Mouse (Mus musculus) liver, embryonic 16.5 days (tissue): ENCODE data around the gene Cpeb1. TPM values are rescaled to one million over a fixed set of nuclear protein-coding genes. Genes with fewer than 3 reads are reported as not detected.
A peak's percentile ranks its signal among the peaks of the same experiment; 100 is the strongest.

Source experiments
- ATAC-seq: fragments of 200-750 bp; cut with Nextera tagmentation; 2 replicates; pipeline ENCODE4 v1.8.0; 2017; ENCODE audit warnings: low read depth, mild to moderate bottlenecking, moderate number of reproducible peaks, moderate library complexity
- H3K27ac ChIP-seq: fragments of 300-500 bp; sonication (generic); 2 replicates; pipeline ENCODE4 v1.5.1; 2014; ENCODE audit warnings: mild to moderate bottlenecking, low read length
- H3K27me3 ChIP-seq: fragments of 300-500 bp; sonication (generic); 2 replicates; pipeline ENCODE4 v1.6.1; 2014; ENCODE audit warnings: low read depth, low read length, mixed read lengths; ENCODE audit not compliant: control insufficient read depth, insufficient read depth
- H3K36me3 ChIP-seq: fragments of 300-500 bp; sonication (generic); 2 replicates; pipeline ENCODE4 v1.6.1; 2014; ENCODE audit warnings: mild to moderate bottlenecking; ENCODE audit not compliant: control insufficient read depth, insufficient read depth
- H3K4me1 ChIP-seq: fragments of 300-500 bp; sonication (generic); 2 replicates; pipeline ENCODE4 v1.6.1; 2014; ENCODE audit warnings: low read depth, low read length, mixed read lengths; ENCODE audit not compliant: control insufficient read depth
- H3K4me2 ChIP-seq: fragments of 300-500 bp; sonication (generic); 2 replicates; pipeline ENCODE4 v1.6.1; 2014; ENCODE audit warnings: low read depth, low read length, mixed read lengths
- H3K4me3 ChIP-seq: fragments of 300-500 bp; sonication (generic); 2 replicates; pipeline ENCODE4 v1.5.1; 2014; ENCODE audit warnings: low read depth, mild to moderate bottlenecking, low read length
- H3K9ac ChIP-seq: fragments of 300-500 bp; sonication (generic); 2 replicates; pipeline ENCODE4 v1.6.1; 2014; ENCODE audit warnings: low read depth, low read length
- H3K9me3 ChIP-seq: fragments of 300-500 bp; sonication (generic); replicated peaks from 2 replicates; pipeline ENCODE4 v1.6.1; 2016; ENCODE audit warnings: low read length; ENCODE audit not compliant: control insufficient read depth
- WGBS: fragments of 180-500 bp; shearing (Covaris S2); extraction: QIAGEN DNeasy Blood & Tissue Kit; methylation state at CpG from one replicate; pipeline ENCODE4 v1.1.7; 2014; ENCODE audit not compliant: insufficient replicate concordance; 5-methylcytosine and 5-hydroxymethylcytosine counted together
- polyA plus RNA-seq: library from polyadenylated mRNA; unstranded; fragments of >200 nt; fragmentation: Nextera tagmentation; extraction: Ambion mirVana; gene quantifications from 2 replicates; pipeline ENCODE4 v1.2.1, GENCODE M21; 2015

Gene Cpeb1
- polyA plus RNA-seq, 1 experiment from 2014 or later: not detected

DNA sequence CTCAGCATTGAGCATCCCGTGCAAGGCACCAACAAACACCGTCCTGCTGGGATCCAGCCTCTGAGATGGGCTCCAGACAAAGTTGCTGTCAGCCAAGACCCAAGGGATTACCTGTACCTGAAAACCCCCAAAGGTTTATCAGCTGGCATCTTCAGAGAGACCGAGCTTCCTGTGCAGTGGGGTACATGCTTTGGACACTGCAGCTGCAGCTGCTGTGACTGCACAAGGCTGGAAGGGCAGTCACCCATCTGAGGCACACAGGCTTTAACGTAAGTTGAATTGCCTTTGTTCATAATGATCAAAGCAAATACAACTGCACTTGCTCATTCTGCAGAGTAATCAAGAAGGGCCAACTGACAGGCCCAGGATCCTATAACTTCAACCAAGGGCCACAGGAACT lies 103.4 kb downstream of the Cpeb1 start:
- H3K4me3 ChIP-seq: no peak overlapping the region
- no peak for ATAC-seq

DNA sequence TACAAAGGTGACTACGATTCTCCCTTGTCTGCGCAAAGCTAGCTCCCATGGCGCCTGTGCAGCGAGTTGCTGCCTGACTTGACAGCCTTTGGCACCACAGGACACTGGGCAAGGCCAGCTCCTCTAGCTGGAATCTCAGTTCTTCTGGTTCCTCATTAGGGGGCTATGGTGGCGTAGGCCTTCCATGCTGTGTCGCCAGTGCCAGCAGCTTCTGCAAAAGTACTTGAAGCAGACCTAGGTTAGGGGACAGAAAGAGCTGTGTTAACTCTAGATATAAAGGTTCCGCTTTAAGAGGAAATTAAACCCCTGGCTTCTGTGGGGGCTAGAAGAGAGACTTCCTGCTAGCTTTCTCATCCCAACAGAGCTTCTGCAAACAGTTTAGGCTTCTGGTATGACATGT lies 107.1 kb downstream of the Cpeb1 start:
- Histone ChIP-seq H3K9me3 (no peaks in the 10 kb centered on the region), H3K4me1 (peaks cover 14% of the 10 kb centered on the region), H3K4me2 (no peak overlapping the region), H3K27me3 (no peaks in the 10 kb centered on the region), H3K36me3 (peaks cover 2% of the 10 kb centered on the region; the same call in 1 of the 2 replicates), H3K9ac (no peak overlapping the region), H3K27ac (no peak overlapping the region), H3K4me3 (no peak overlapping the region)
- 49% methylated on average over 7 of the region's 7 CpGs for WGBS
- ATAC-seq: no peak

More for the DNA sequence above, 103.4 kb downstream of the Cpeb1 start:
- Histone ChIP-seq H3K4me1 (no peaks in the 10 kb centered on the region), H3K27me3 (no peaks in the 10 kb centered on the region), H3K9me3 (no peaks in the 10 kb centered on the region), H3K36me3 (no peaks in the 10 kb centered on the region), H3K4me2 (no peak overlapping the region), H3K9ac (no peak overlapping the region), H3K27ac (no peak overlapping the region)
- 67% methylated on average over 4 of the region's 4 CpGs for WGBS

- WGBS: 54% methylated on average over 15 of the region's 15 CpGs
- Histone ChIP-seq H3K36me3 (peaks cover 16% of the 10 kb centered on the region), H3K9me3 (no peaks in the 10 kb centered on the region), H3K4me1 (peaks cover 20% of the 10 kb centered on the region), H3K4me3 (peak overlapping the region; percentile 86), H3K9ac (peak overlapping the region; percentile 66), H3K4me2 (peak overlapping the region; percentile 65), H3K27me3 (no peaks in the 10 kb centered on the region), H3K27ac (no peak overlapping the region)
- ATAC-seq: no peak
Measured at GRCm38 (mm10) chr7:81345447-81346170, 109.7 kb downstream of the Cpeb1 start.

GRCm38 (mm10) chr7:81344544-81345446 lies 110.5 kb downstream of the Cpeb1 start, which contains the start of gene Rps17:
TSS of gene Rps17 (minus strand) at chr7:81345254.
- peaks cover 24% of the 10 kb centered on the region for H3K36me3 ChIP-seq
- H3K9ac ChIP-seq: peak within 1 kb of the TSS; percentile 90
- H3K27me3 ChIP-seq: no peaks in the 10 kb centered on the region
- peak; percentile 83 for ATAC-seq
- peak within 1 kb of the TSS; percentile 79 for H3K27ac ChIP-seq
- peak within 1 kb of the TSS; percentile 65 for H3K4me2 ChIP-seq
- H3K4me3 ChIP-seq: peak within 1 kb of the TSS; percentile 86
- H3K4me1 ChIP-seq: peaks cover 20% of the 10 kb centered on the region
- H3K9me3 ChIP-seq: no peaks in the 10 kb centered on the region
- under 1% methylated on average over 85 of the region's 85 CpGs for WGBS

DNA sequence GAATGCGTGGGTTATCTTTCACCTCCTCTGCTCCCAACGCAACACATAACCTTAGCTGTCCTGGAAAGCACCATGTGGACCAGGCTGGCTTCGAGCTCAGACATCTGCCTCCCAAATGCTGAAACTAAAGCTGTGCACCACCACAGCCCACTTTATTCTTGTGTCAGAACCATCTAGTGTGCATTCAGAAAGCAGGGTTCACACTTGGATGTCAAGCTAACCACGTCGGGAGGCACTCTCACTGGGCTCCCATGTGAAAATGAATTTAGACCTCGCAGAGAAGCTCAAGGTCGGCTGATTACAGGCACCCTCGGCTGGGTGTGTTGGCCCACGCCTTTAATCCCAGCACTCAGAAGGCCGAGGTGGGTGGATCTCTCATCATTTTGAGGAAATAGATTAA lies 111.4 kb downstream of the Cpeb1 start:
- H3K9ac ChIP-seq: peak overlapping the region; percentile 90
- H3K27ac ChIP-seq: peak overlapping the region; percentile 79
- 2% methylated on average over 10 of the region's 10 CpGs for WGBS

DNA sequence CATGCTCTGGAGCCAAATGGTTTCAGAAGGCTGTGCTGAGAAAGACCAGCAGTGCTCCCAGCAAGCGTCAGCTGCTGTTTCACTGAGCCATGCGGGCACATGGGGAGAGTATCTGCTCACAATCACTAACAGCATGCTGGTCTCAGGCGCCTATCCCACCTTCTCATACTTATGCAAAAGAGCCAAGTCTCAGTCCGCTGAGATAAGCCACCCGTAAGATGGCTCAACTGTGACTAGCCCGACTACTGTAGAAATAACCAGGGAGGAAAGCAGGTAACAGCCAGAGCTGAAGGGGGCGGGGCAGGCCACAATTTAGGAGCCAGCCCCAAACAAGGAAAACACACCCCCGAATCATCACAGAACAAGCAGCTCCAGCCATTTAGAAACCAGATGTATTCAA lies 111.9 kb downstream of the Cpeb1 start:
- Histone ChIP-seq H3K27ac (no peak overlapping the region), H3K9ac (peak overlapping the region; percentile 90), H3K4me3 (peak overlapping the region; percentile 86), H3K4me1 (peaks cover 20% of the 10 kb centered on the region), H3K9me3 (no peaks in the 10 kb centered on the region), H3K4me2 (peak overlapping the region; percentile 65), H3K27me3 (no peaks in the 10 kb centered on the region), H3K36me3 (peaks cover 27% of the 10 kb centered on the region)
- 0 out of 2 replicates have a peak, but pooled peaks have one; percentile 4 for ATAC-seq
- WGBS: 6% methylated on average over 8 of the region's 8 CpGs

More for the DNA sequence above, 111.4 kb downstream of the Cpeb1 start:
- Histone ChIP-seq H3K4me2 (peak overlapping the region; percentile 65), H3K27me3 (no peaks in the 10 kb centered on the region), H3K4me3 (peak overlapping the region; percentile 86), H3K4me1 (peaks cover 20% of the 10 kb centered on the region), H3K36me3 (peaks cover 27% of the 10 kb centered on the region), H3K9me3 (no peaks in the 10 kb centered on the region)
- no peak for ATAC-seq

- H3K4me1 ChIP-seq: peaks cover 20% of the 10 kb centered on the region
- H3K9me3 ChIP-seq: no peaks in the 10 kb centered on the region
- ATAC-seq: no peak
- H3K27ac ChIP-seq: no peak overlapping the region
- no peak overlapping the region; the same call in 1 of the 2 replicates for H3K9ac ChIP-seq
- peak overlapping the region; percentile 65 for H3K4me2 ChIP-seq
- H3K27me3 ChIP-seq: no peaks in the 10 kb centered on the region
- H3K4me3 ChIP-seq: peak overlapping the region; percentile 86
- peaks cover 27% of the 10 kb centered on the region for H3K36me3 ChIP-seq
- WGBS: 55% methylated on average over 8 of the region's 8 CpGs
Measured at GRCm38 (mm10) chr7:81342356-81343094, 112.7 kb downstream of the Cpeb1 start.

GRCm38 (mm10) chr7:81341563-81341962 lies 113.7 kb downstream of the Cpeb1 start:
- peaks cover 20% of the 10 kb centered on the region for H3K4me1 ChIP-seq
- no peak overlapping the region for H3K27ac ChIP-seq
- 34% methylated on average over 3 of the region's 3 CpGs for WGBS
- no peaks in the 10 kb centered on the region for H3K9me3 ChIP-seq
- no peaks in the 10 kb centered on the region for H3K27me3 ChIP-seq
- no peak for ATAC-seq
- no peak overlapping the region for H3K4me3 ChIP-seq
- peaks cover 27% of the 10 kb centered on the region for H3K36me3 ChIP-seq
- no peak overlapping the region for H3K9ac ChIP-seq
- H3K4me2 ChIP-seq: no peak overlapping the region
